Mouse (Mus musculus): Measurements from ENCODE around the gene Thbs1.

DNA sequence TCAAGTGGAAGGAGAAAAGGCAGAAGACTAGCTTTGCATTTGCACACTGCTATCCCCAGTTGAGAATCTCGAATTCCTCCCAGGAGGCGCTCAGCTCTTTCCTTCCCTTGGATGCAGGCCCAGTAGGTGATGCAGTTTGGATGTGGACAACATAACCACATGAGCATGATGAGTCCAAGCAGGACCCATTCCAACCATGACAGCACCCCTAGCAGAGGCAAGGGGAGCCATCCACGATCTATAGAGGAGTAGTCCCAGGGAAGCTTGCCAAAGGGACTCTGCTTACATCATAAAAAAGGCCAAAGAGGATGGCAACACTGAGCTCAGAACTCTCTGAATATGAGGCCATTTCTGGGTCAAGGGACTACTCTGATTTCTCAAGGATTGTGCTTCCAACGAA lies 32.5 kb upstream of the Thbs1 start:
- no peak for TF ChIP-seq CTCF (IDR thresholded peaks at IDR 0.05; ENCODE audit: low read depth, low read length)
- TF ChIP-seq GATA2 (IDR thresholded peaks at IDR 0.05; ENCODE audit: borderline replicate concordance, low read depth, low read length), result no peak
- TF ChIP-seq GATA1 (IDR thresholded peaks at IDR 0.05; ENCODE audit: borderline replicate concordance, low read length), result no peak
- TF ChIP-seq TAL1 (conservative IDR thresholded peaks at IDR 0.05; ENCODE audit: low read depth, low read length), result no peak
- TF ChIP-seq POLR2AphosphoS5 (IDR thresholded peaks at IDR 0.05; ENCODE audit: insufficient replicate concordance, low read depth, low read length), result no peak

Measured in G1E (cell line).